Mouse (Mus musculus): ENCODE data around the gene Thbs1. TPM values are rescaled to one million over a fixed set of nuclear protein-coding genes. Genes with fewer than 3 reads are reported as not detected.

The Thbs1 gene
- total and polyA plus RNA-seq, 3 experiments = 0.01 TPM; not detected in 2

DNA sequence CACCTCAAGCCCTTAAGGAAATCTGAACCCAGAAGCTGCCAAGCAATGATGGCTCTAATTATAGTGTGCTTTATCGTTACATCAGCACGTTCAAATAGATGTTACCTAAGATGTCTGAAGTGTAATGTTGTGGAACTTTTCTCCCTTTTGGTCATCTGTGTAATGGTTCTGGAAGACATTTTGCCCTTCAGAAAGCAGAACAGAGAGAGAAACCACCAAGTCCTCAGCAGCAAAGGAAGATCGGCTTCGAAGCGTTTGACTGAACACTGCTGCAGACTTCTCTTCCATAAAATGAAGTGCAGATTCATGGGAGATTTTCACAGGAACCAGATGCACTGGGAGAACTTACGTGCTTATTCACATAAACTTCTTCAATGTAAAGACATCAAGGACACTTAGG is 52.5 kb downstream of the Thbs1 start:
- no peaks in the 10 kb centered on the region for H3K27me3 ChIP-seq (ENCODE audit: insufficient read depth, low read length)
- H3K36me3 ChIP-seq (replicated peaks) = no peaks in the 10 kb centered on the region
- no peak overlapping the region for H3K4me3 ChIP-seq (ENCODE audit: low read depth, low read length)
- DNase-seq (ENCODE audit: low spot score) (no peak), ATAC-seq (ENCODE audit: extremely low read depth, insufficient number of reproducible peaks, low FRiP score, poor library complexity, severe bottlenecking) (no peak)
- TF ChIP-seq TAL1 (conservative IDR thresholded peaks at IDR 0.05; ENCODE audit: low read depth, low read length) (no peak), GATA1 (IDR thresholded peaks at IDR 0.05; ENCODE audit: borderline replicate concordance, low read length) (no peak), CTCF (IDR thresholded peaks at IDR 0.05; ENCODE audit: low read depth, low read length) (no peak), POLR2AphosphoS5 (IDR thresholded peaks at IDR 0.05; ENCODE audit: insufficient replicate concordance, low read depth, low read length) (no peak), GATA2 (IDR thresholded peaks at IDR 0.05; ENCODE audit: borderline replicate concordance, low read depth, low read length) (no peak)
- H3K9me3 ChIP-seq (replicated peaks) = peaks cover 4% of the 10 kb centered on the region; the same call in 1 of the 2 replicates
- no peaks in the 10 kb centered on the region for H3K4me1 ChIP-seq (ENCODE audit: insufficient read depth, low read depth, low read length)

DNA sequence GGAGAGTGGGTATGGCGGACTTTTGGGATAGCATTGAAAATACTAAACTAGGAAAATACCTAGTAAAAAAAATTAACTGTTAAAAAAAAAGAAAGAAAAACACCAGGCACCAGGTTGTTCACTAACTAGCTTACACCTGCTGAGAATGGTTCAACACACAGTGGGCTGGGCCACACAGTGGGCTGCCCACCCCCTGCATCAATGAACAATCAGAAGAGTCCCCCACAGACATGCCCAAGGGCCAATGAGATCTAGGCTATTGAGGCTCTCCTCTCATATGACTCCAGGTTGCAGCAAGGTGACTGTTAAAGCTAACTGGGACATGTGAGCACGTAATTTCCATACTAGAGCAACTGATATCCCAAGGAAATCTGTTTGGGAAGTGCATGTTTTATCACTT is 54.0 kb downstream of the Thbs1 start:
- TF ChIP-seq GATA1 (IDR thresholded peaks at IDR 0.05; ENCODE audit: borderline replicate concordance, low read length) (no peak), CTCF (IDR thresholded peaks at IDR 0.05; ENCODE audit: low read depth, low read length) (no peak), TAL1 (conservative IDR thresholded peaks at IDR 0.05; ENCODE audit: low read depth, low read length) (no peak), POLR2AphosphoS5 (IDR thresholded peaks at IDR 0.05; ENCODE audit: insufficient replicate concordance, low read depth, low read length) (no peak), GATA2 (IDR thresholded peaks at IDR 0.05; ENCODE audit: borderline replicate concordance, low read depth, low read length) (no peak)
- no peak for ATAC-seq (ENCODE audit: extremely low read depth, insufficient number of reproducible peaks, low FRiP score, poor library complexity, severe bottlenecking)

DNA sequence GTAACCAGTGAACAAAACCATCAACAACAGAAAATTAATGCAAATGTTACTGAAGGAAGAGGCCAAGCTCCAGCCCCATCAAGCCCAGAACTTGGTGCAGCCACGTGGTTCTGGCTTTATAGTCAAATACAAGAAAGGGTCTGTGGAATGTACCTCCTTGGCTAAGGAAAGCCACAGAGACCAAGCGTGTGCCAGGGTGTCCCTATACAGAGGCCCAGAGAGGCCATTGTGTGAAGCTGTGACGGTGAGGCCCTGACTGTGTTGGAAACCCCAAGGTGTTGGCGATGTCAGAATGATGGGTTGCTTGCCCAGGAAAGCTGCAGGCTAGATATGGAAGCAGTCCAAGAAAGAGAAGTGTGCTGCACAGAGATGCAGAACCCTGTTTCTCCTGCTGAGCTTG is 56.1 kb downstream of the Thbs1 start:
- H3K27me3 ChIP-seq (ENCODE audit: insufficient read depth, low read length) = no peaks in the 10 kb centered on the region
- TF ChIP-seq CTCF (IDR thresholded peaks at IDR 0.05; ENCODE audit: low read depth, low read length) (no peak), GATA1 (IDR thresholded peaks at IDR 0.05; ENCODE audit: borderline replicate concordance, low read length) (no peak), GATA2 (IDR thresholded peaks at IDR 0.05; ENCODE audit: borderline replicate concordance, low read depth, low read length) (no peak), POLR2AphosphoS5 (IDR thresholded peaks at IDR 0.05; ENCODE audit: insufficient replicate concordance, low read depth, low read length) (no peak), TAL1 (conservative IDR thresholded peaks at IDR 0.05; ENCODE audit: low read depth, low read length) (no peak)
- no peaks in the 10 kb centered on the region for H3K36me3 ChIP-seq (replicated peaks)
- H3K4me3 ChIP-seq (ENCODE audit: low read depth, low read length) = no peak overlapping the region
- no peak for DNase-seq (ENCODE audit: low spot score)
- H3K4me1 ChIP-seq (ENCODE audit: insufficient read depth, low read depth, low read length) = no peaks in the 10 kb centered on the region
- ATAC-seq (ENCODE audit: extremely low read depth, insufficient number of reproducible peaks, low FRiP score, poor library complexity, severe bottlenecking) = no peak
- H3K9me3 ChIP-seq (replicated peaks) = peaks cover 4% of the 10 kb centered on the region; the same call in 1 of the 2 replicates

More for the DNA sequence above, 54.0 kb downstream of the Thbs1 start:
- Histone ChIP-seq H3K27me3 (ENCODE audit: insufficient read depth, low read length) (no peaks in the 10 kb centered on the region), H3K9me3 (replicated peaks) (peaks cover 4% of the 10 kb centered on the region; the same call in 1 of the 2 replicates), H3K36me3 (replicated peaks) (no peaks in the 10 kb centered on the region), H3K4me1 (ENCODE audit: insufficient read depth, low read depth, low read length) (no peaks in the 10 kb centered on the region), H3K4me3 (ENCODE audit: low read depth, low read length) (no peak overlapping the region)
- DNase-seq (ENCODE audit: low spot score) = no peak

DNA sequence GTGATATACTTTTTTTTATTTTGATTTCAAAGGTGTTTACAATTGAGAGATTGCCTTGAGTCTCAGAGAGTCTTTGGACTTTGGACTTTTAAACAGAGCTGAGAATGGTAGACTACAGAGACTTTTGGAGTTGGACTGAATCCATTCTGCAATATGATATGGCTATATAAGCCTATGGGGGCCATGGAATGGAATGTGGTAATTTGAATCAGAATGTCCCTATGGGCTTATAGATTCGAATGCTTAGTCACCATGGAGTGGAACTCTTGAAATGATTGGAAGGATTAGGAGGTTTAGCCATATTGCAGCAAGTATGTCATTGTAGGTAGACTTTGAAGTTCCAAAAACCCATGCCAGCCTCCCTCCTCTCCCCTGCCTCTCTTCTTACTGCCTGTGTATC is 56.5 kb downstream of the Thbs1 start:
- Histone ChIP-seq H3K4me1 (ENCODE audit: insufficient read depth, low read depth, low read length) (no peaks in the 10 kb centered on the region), H3K36me3 (replicated peaks) (no peaks in the 10 kb centered on the region), H3K9me3 (replicated peaks) (peaks cover 3% of the 10 kb centered on the region; the same call in 1 of the 2 replicates), H3K4me3 (ENCODE audit: low read depth, low read length) (no peak overlapping the region), H3K27me3 (ENCODE audit: insufficient read depth, low read length) (no peaks in the 10 kb centered on the region)
- TF ChIP-seq CTCF (IDR thresholded peaks at IDR 0.05; ENCODE audit: low read depth, low read length) (no peak), POLR2AphosphoS5 (IDR thresholded peaks at IDR 0.05; ENCODE audit: insufficient replicate concordance, low read depth, low read length) (no peak), GATA2 (IDR thresholded peaks at IDR 0.05; ENCODE audit: borderline replicate concordance, low read depth, low read length) (no peak), GATA1 (IDR thresholded peaks at IDR 0.05; ENCODE audit: borderline replicate concordance, low read length) (no peak), TAL1 (conservative IDR thresholded peaks at IDR 0.05; ENCODE audit: low read depth, low read length) (no peak)
- ATAC-seq (ENCODE audit: extremely low read depth, insufficient number of reproducible peaks, low FRiP score, poor library complexity, severe bottlenecking) = no peak
- DNase-seq (ENCODE audit: low spot score) = no peak

DNA sequence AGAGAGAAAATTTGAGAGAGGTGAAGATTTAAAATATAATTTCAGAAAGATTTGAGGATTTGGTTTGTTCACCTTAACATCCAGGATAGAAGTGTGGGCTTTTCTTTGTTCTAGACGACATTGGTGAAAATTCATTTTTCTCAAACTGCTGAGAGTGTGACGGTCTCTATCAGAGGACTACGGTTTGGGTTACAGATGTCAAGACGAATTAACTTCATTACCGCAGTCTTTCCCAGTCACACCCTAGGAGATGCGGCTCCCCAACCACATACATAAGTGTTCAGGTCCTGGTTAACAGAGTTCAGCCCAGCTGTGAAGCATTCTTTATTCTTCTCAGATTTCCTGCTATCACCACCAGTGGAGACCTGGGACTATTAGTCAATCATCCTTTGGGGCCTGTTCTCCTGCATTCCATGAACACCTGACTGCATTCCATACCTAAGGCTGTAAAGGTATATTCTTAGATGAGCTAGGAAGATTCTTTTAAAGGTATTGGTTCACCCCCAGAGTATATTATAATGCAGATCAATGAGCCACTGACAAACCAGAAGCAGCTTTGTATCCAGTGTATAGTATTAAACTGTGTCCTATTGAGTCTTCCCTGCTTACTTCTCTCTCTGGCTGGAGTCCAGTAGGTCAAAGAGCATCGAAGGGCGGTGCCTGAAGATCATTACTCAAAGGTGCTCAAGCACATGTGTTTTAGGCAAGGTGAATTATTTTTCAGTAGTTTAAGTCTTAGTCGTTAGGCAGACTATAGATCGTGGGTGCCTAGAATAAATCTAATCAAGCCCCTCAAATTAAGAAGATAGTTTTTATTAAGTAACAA is 63.1 kb downstream of the Thbs1 start:
- ATAC-seq (ENCODE audit: extremely low read depth, insufficient number of reproducible peaks, low FRiP score, poor library complexity, severe bottlenecking) = no peak
- Histone ChIP-seq H3K4me3 (ENCODE audit: low read depth, low read length) (no peak overlapping the region), H3K9me3 (replicated peaks) (no peaks in the 10 kb centered on the region), H3K36me3 (replicated peaks) (no peaks in the 10 kb centered on the region), H3K27me3 (ENCODE audit: insufficient read depth, low read length) (no peaks in the 10 kb centered on the region), H3K4me1 (ENCODE audit: insufficient read depth, low read depth, low read length) (no peaks in the 10 kb centered on the region)
- DNase-seq (ENCODE audit: low spot score) = no peak
- TF ChIP-seq GATA2 (IDR thresholded peaks at IDR 0.05; ENCODE audit: borderline replicate concordance, low read depth, low read length) = no peak
- TF ChIP-seq POLR2AphosphoS5 (IDR thresholded peaks at IDR 0.05; ENCODE audit: insufficient replicate concordance, low read depth, low read length) = no peak
- TF ChIP-seq TAL1 (conservative IDR thresholded peaks at IDR 0.05; ENCODE audit: low read depth, low read length) = no peak

Other genes with a start within 250 kb of the Thbs1 start
- gene Fsip1, start 145.1 kb downstream of the Thbs1 start, total RNA-seq (2014; fragmentation: Nextera tagmentation) = not detected in 2 replicates
- 0.27 TPM in 1 of 2 replicates, not detected in the other for gene Fsip1, start 145.1 kb downstream of the Thbs1 start, total RNA-seq (2017)
- gene Fsip1, start 145.1 kb downstream of the Thbs1 start, polyA plus RNA-seq (2012) = not detected in 2 replicates

Measured in G1E (cell line).